Mouse (Mus musculus): ENCODE measurements around the gene Hnrnpa0. TPM values are rescaled to one million over a fixed set of nuclear protein-coding genes. Genes with fewer than 3 reads are reported as not detected.
A peak's percentile ranks its signal among the peaks of the same experiment; 100 is the strongest.

Gene Hnrnpa0
- total and polyA plus RNA-seq, 3 experiments, result 165 to 381 (median 209) TPM

GRCm38 (mm10) chr13:58158099-58158912, 29.9 kb upstream of the Hnrnpa0 start (continued):
- TF ChIP-seq SIN3A (IDR thresholded peaks at IDR 0.05; ENCODE audit: low read length) (peak; percentile 68), RCOR1 (IDR thresholded peaks at IDR 0.05; ENCODE audit: low read depth, low read length) (peak; percentile 40), CTCF (IDR thresholded peaks at IDR 0.05 in 2 of 3, conservative IDR thresholded peaks at IDR 0.05 in 1 of 3; ENCODE audit: control insufficient read depth in 1 of 3, insufficient read depth in 1 of 3, low read depth in 2 of 3, low read length in 3 of 3, poor library complexity in 1 of 3, severe bottlenecking in 1 of 3) (peak; percentile 86 to 96 (median 92)), MYB (IDR thresholded peaks at IDR 0.05; ENCODE audit: low read depth, low read length) (no peak), MYC (IDR thresholded peaks at IDR 0.05; ENCODE audit: low read depth, low read length) (peak; percentile 63; the same call in 1 of the 2 replicates), ZC3H11A (IDR thresholded peaks at IDR 0.05; ENCODE audit: low read depth, low read length) (peak; percentile 70)

- H3K27me3 ChIP-seq (ENCODE audit: control insufficient read depth in 1 of 2, insufficient read depth in 2 of 2, low read length in 2 of 2), result no peaks in the 10 kb centered on the region
- peak within 1 kb of the TSS; percentile 72 for H3K9ac ChIP-seq (ENCODE audit: control insufficient read depth, low read depth, low read length, poor library complexity, severe bottlenecking)
- H3K79me2 ChIP-seq (ENCODE audit: control insufficient read depth, insufficient read depth, low read length, poor library complexity), result peaks cover 8% of the 10 kb centered on the region
- DNase-seq (ENCODE audit: low read depth, low spot score), result peak; percentile 88
- no peaks in the 10 kb centered on the region for H3K9me3 ChIP-seq (replicated peaks; ENCODE audit: insufficient read depth, low read length)
- peak within 1 kb of the TSS; percentile 76 for H3K4me3 ChIP-seq (ENCODE audit: control insufficient read depth in 1 of 2, insufficient read depth in 1 of 2, low read depth in 2 of 2, low read length in 2 of 2)
- peak within 1 kb of the TSS; percentile 55 for H3K27ac ChIP-seq (ENCODE audit: control insufficient read depth, low read depth, low read length)
- H3K4me1 ChIP-seq (ENCODE audit: control insufficient read depth in 1 of 2, insufficient read depth in 2 of 2, low read length in 2 of 2), result peaks cover 3 to 4% of the 10 kb centered on the region in 2 experiments; a peak in 3 of 4 replicates
- peaks cover 0 to 4% of the 10 kb centered on the region in 2 experiments; a peak in 2 of 4 replicates for H3K36me3 ChIP-seq (ENCODE audit: control insufficient read depth in 1 of 2, insufficient read depth in 2 of 2, low read length in 2 of 2)
- TF ChIP-seq TCF12 (IDR thresholded peaks at IDR 0.05; ENCODE audit: low read depth, low read length) (no peak; the same call in 1 of the 2 replicates), BHLHE40 (IDR thresholded peaks at IDR 0.05; ENCODE audit: borderline replicate concordance, low read depth, low read length) (no peak), USF2 (IDR thresholded peaks at IDR 0.05; ENCODE audit: borderline replicate concordance in 1 of 2, insufficient read depth in 1 of 2, low read depth in 1 of 2, low read length in 2 of 2) (no peak), MYB (IDR thresholded peaks at IDR 0.05; ENCODE audit: low read depth, low read length) (no peak), ELF1 (IDR thresholded peaks at IDR 0.05; ENCODE audit: low read depth, low read length) (peak; percentile 86), UBTF (IDR thresholded peaks at IDR 0.05; ENCODE audit: borderline replicate concordance, insufficient read depth, low read depth, low read length) (no peak), MEF2A (IDR thresholded peaks at IDR 0.05; ENCODE audit: extremely low read depth, insufficient replicate concordance, low read depth, low read length, poor library complexity, severe bottlenecking) (no peak), MXI1 (IDR thresholded peaks at IDR 0.05; ENCODE audit: low read depth, low read length) (peak; percentile 21; the same call in 1 of the 2 replicates), MAFK (IDR thresholded peaks at IDR 0.05; ENCODE audit: borderline replicate concordance, low read depth, low read length) (no peak), GABPA (IDR thresholded peaks at IDR 0.05; ENCODE audit: low read depth, low read length) (no peak), POLR2AphosphoS5 (IDR thresholded peaks at IDR 0.05; ENCODE audit: borderline replicate concordance, low read depth, low read length) (no peak), CTCF (IDR thresholded peaks at IDR 0.05 in 2 of 3, conservative IDR thresholded peaks at IDR 0.05 in 1 of 3; ENCODE audit: control insufficient read depth in 1 of 3, insufficient read depth in 1 of 3, low read depth in 2 of 3, low read length in 3 of 3, poor library complexity in 1 of 3, severe bottlenecking in 1 of 3) (0 out of 6 replicates have a peak, but pooled peaks of 1 of the 3 experiments have one; percentile 2), POLR2AphosphoS2 (IDR thresholded peaks at IDR 0.05; ENCODE audit: low read length) (no peak), TAL1 (IDR thresholded peaks at IDR 0.05; ENCODE audit: low read length) (no peak), MAZ (IDR thresholded peaks at IDR 0.05; ENCODE audit: low read depth, low read length) (no peak), ETS1 (IDR thresholded peaks at IDR 0.05; ENCODE audit: low read depth, low read length) (peak; percentile 37; the same call in 1 of the 2 replicates), NRF1 (IDR thresholded peaks at IDR 0.05; ENCODE audit: insufficient read depth, low read depth, low read length, poor library complexity, severe bottlenecking) (no peak), POLR2A (IDR thresholded peaks at IDR 0.05; ENCODE audit: control insufficient read depth in 1 of 2, insufficient read depth in 1 of 2, low read depth in 1 of 2, low read length in 2 of 2, poor library complexity in 1 of 2) (peak; percentile 56 to 67; a peak in 3 of 4 replicates), SMC3 (IDR thresholded peaks at IDR 0.05; ENCODE audit: low read depth, low read length) (no peak), NELFE (IDR thresholded peaks at IDR 0.05; ENCODE audit: low read depth, low read length) (peak; percentile 45; the same call in 1 of the 2 replicates), JUND (IDR thresholded peaks at IDR 0.05; ENCODE audit: low read depth, low read length) (no peak), ZMIZ1 (IDR thresholded peaks at IDR 0.05; ENCODE audit: low read depth, low read length) (no peak), EP300 (IDR thresholded peaks at IDR 0.05; ENCODE audit: low read depth in 1 of 2, low read length in 2 of 2) (no peak), RAD21 (IDR thresholded peaks at IDR 0.05; ENCODE audit: low read depth, low read length) (no peak), ZKSCAN1 (IDR thresholded peaks at IDR 0.05; ENCODE audit: low read depth, low read length) (no peak), SIN3A (IDR thresholded peaks at IDR 0.05; ENCODE audit: low read length) (peak; percentile 69), MYC (IDR thresholded peaks at IDR 0.05; ENCODE audit: low read depth, low read length) (no peak)
Measured at GRCm38 (mm10) chr13:58157447-58158098, 29.2 kb upstream of the Hnrnpa0 start, which contains the start of gene Idnk. Idnk (plus strand) TSS chr13:58157649.

Data from MEL (cell line).